Mouse (Mus musculus) midbrain, embryonic 10.5 days (tissue): ENCODE data around the gene Rfc1. TPM values are rescaled to one million over a fixed set of nuclear protein-coding genes. Genes with fewer than 3 reads are reported as not detected.

Experiments
- DNase-seq: peaks from one replicate; pipeline ENCODE4 v3.0.0-alpha.2; 2017; ENCODE audit warnings: low spot score
- H3K27ac ChIP-seq: fragments of 300-500 bp; sonication (generic); replicated peaks from 2 replicates; pipeline ENCODE4 v1.5.1; 2016; ENCODE audit warnings: mild to moderate bottlenecking
- H3K27me3 ChIP-seq: fragments of 300-500 bp; sonication (generic); 2 replicates; pipeline ENCODE4 v1.6.1; 2016; ENCODE audit warnings: low read depth, mild to moderate bottlenecking; ENCODE audit not compliant: poor library complexity, severe bottlenecking
- H3K36me3 ChIP-seq: fragments of 300-500 bp; sonication (generic); 2 replicates; pipeline ENCODE4 v1.6.1; 2016; ENCODE audit warnings: mild to moderate bottlenecking, moderate library complexity
- H3K4me1 ChIP-seq: fragments of 300-500 bp; sonication (generic); 2 replicates; pipeline ENCODE4 v1.6.1; 2016
- H3K4me3 ChIP-seq: fragments of 300-500 bp; sonication (generic); 2 replicates; pipeline ENCODE4 v1.5.1; 2016; ENCODE audit warnings: mild to moderate bottlenecking, moderate library complexity
- H3K9me3 ChIP-seq: fragments of 300-500 bp; sonication (generic); replicated peaks from 2 replicates; pipeline ENCODE4 v1.6.1; 2016; ENCODE audit warnings: mild to moderate bottlenecking
- WGBS: fragments of 180-500 bp; shearing (Covaris S2); methylation state at CpG from one replicate; pipeline ENCODE4 v1.1.7; 2016; 5-methylcytosine and 5-hydroxymethylcytosine counted together
- polyA plus RNA-seq: library from polyadenylated mRNA; unstranded; fragments of >200 nt; fragmentation: Nextera tagmentation; extraction: Ambion mirVana; gene quantifications from 2 replicates; pipeline ENCODE4 v1.2.1, GENCODE M21; 2016

Rfc1 gene
- 87.3 and 103 TPM in 2 replicates for polyA plus RNA-seq

DNA sequence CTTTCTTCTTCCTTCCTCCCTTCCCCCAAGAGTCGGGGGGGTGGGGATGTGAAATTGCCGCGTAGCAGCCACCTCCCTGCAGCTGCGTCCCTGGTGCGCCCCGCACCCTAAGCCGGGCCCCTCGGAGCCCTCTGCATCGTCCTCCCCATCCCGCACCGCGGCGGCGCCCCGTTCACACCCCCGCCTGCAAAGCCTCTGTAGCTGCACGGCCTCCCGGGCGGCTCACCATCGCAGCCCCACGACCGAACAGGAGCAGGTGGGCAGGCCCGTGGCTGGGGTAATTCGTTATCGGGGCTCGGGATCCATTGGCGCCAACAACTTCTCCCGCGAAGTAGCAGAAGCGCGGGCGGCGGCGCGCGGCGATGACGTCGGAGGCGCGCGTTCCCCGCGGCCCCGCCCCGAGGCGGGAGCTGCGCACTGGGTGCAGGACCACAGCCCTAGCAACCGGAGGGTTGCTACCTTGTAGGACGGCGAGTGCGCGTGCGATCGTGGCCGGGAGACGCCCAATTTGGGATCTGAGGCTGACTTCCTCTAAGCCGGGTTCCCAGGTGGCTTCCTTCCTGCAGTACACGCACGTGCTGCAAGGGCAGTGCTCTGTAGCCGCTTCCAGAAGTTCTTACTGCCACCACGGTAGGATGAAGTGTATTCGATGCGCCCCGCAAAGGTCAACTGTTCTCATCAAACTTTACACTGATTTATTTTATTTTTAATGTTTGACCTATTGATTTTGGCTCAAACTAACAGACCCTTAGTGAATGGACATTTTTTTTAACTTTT lies at the start of gene Rfc1:
Rfc1 (minus strand) TSS at position 373 of the 777 bp plus-strand sequence.
- Histone ChIP-seq H3K27me3 (no peaks in the 10 kb centered on the region), H3K4me1 (peaks cover 20% of the 10 kb centered on the region), H3K27ac (peak within 1 kb of the TSS; percentile 94), H3K36me3 (peaks cover 28% of the 10 kb centered on the region), H3K4me3 (peak within 1 kb of the TSS; percentile 84), H3K9me3 (no peaks in the 10 kb centered on the region)
- WGBS = under 1% methylated on average over 65 of the region's 65 CpGs
- DNase-seq = peak; percentile 90

DNA sequence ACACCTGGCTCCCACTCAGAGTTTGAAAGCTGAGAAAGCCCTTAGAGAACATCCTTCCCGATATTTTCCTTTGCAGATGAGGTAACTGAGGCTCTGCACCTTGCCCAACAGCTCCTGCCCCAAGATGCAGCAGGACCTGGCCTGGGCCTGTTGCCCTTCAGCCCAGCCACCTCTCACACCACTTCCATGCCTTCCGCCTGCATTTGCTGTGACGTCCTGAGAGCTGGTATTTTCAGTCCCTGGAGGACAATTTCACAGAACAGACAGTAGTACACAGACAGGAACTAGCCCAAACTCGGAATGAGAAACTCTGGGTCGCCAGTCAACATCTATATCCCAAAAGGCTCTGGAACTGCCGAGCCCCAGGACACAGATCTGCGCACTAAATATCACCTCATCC lies 39.3 kb upstream of the Rfc1 start:
- no peak for DNase-seq
- Histone ChIP-seq H3K27me3 (no peaks in the 10 kb centered on the region), H3K4me3 (no peak overlapping the region), H3K36me3 (no peaks in the 10 kb centered on the region), H3K27ac (no peak overlapping the region), H3K9me3 (no peaks in the 10 kb centered on the region), H3K4me1 (no peaks in the 10 kb centered on the region)
- 90% methylated on average over 7 of the region's 7 CpGs for WGBS

DNA sequence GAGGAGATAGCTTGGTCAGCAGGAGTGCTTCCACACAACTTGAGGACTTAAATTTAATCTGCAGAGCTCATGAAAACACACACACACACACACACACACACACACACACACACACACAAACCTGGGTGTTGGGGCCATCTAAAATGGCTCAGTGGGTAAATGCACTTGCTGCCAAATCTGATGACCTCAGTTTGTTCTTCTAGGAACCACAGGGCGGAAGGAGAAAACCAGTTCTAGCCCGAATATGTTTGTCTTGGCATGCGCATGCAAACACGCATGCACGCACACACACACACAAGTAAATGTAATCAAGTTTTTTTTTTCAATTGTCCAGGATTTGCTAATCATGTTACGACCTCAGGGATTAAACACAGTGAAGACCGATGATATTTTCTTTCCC lies 36.1 kb upstream of the Rfc1 start:
- 96% methylated on average over 7 of the region's 7 CpGs for WGBS
- no peak for DNase-seq
- Histone ChIP-seq H3K9me3 (no peaks in the 10 kb centered on the region), H3K36me3 (no peaks in the 10 kb centered on the region), H3K27ac (no peak overlapping the region), H3K4me3 (no peak overlapping the region), H3K27me3 (no peaks in the 10 kb centered on the region), H3K4me1 (no peaks in the 10 kb centered on the region)

DNA sequence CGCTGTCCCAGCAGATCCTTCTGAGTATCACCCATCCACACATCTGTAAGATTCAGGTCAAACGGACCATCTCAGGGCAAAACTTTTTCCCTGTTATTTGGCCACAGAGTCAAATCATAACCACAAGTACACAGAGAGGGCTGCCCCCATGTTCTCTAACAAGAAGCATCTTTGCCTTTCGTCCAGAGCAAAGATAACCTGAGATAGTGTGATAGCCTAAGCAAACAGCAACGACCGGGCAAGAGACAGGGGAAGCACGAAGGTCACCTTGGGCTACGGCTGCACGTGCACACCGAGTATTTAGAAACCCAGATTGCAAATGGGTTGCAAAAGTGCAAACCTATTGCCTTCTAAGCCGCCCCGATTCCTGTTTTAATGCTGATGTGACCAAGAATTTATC lies 32.4 kb upstream of the Rfc1 start:
- Histone ChIP-seq H3K9me3 (no peaks in the 10 kb centered on the region), H3K27ac (no peak overlapping the region), H3K4me1 (no peaks in the 10 kb centered on the region), H3K27me3 (no peaks in the 10 kb centered on the region), H3K4me3 (no peak overlapping the region), H3K36me3 (no peaks in the 10 kb centered on the region)
- no peak for DNase-seq
- WGBS = 92% methylated on average over 11 of the region's 11 CpGs

DNA sequence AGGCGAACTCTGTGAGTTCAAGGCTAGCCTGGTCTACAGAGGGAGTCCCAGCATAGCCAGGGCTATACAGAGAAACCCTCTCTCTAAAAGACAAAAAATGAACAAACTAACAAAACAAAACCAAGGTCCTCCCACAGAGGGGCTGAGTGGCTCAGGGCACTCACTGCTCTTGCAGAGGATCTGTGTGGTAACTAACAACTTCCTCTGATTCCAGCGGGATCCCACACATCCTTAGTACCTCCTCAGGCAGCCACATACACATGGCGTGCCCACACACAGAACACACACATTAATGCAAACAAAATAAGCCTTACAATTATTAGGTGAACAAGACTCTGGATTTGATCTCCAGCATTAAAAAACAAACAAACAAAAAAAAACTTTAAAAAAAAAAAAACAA lies 22.3 kb upstream of the Rfc1 start:
- 87% methylated on average over 3 of the region's 3 CpGs for WGBS

DNA sequence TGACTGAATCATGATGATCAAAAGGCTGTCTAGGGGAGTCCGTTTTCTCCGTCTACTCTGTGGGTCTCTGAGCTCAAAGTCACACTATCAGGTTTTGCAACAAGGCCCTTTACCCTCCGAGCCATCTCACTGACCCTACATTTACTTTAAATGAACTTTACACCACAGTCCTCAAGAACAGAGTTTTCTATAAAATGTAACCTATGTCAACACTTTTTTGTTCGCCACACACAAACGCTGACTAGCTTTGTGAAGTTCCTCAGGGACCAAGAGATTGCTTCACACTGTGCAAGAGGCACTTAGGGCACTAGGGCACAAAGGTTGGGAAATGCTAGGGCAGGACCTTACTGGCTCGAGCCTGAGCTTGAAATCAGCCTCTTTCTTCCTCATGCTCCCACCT lies 21.4 kb upstream of the Rfc1 start:
- no peak overlapping the region for H3K27ac ChIP-seq
- WGBS = 88% methylated on average over 6 of the region's 6 CpGs

More for the DNA sequence above, 22.3 kb upstream of the Rfc1 start:
- Histone ChIP-seq H3K4me3 (no peak overlapping the region), H3K36me3 (no peaks in the 10 kb centered on the region), H3K4me1 (no peaks in the 10 kb centered on the region), H3K27ac (no peak overlapping the region), H3K27me3 (no peaks in the 10 kb centered on the region), H3K9me3 (no peaks in the 10 kb centered on the region; the same call in 1 of the 2 replicates)
- no peak for DNase-seq

DNA sequence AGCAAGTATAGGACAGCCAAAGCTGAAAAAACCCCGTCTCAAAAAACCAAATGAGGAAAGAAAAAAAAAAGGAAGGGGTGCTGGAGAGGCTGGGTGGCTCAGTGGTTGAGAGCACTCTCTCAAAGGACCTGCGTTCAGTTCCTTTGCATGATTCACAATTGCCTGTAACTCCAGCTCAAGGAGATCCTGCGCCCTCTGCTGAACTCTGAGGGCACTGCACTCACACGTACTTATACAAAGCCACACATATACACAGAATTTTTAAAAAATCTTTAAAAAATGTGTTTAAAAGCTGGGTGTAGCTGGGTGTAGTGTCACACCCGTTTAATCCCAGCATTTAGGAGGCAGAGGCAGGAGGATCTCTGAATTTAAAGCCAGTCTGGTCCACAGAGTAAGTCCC lies 19.5 kb upstream of the Rfc1 start:
- DNase-seq = no peak
- 77% methylated on average over 5 of the region's 5 CpGs for WGBS
- no peaks in the 10 kb centered on the region for H3K36me3 ChIP-seq
- H3K4me1 ChIP-seq = no peaks in the 10 kb centered on the region
- no peak overlapping the region for H3K27ac ChIP-seq
- H3K27me3 ChIP-seq = no peaks in the 10 kb centered on the region
- H3K9me3 ChIP-seq = no peaks in the 10 kb centered on the region; the same call in 1 of the 2 replicates
- no peak overlapping the region for H3K4me3 ChIP-seq

More for the DNA sequence above, 21.4 kb upstream of the Rfc1 start:
- no peak for DNase-seq
- Histone ChIP-seq H3K4me1 (no peaks in the 10 kb centered on the region), H3K4me3 (no peak overlapping the region), H3K36me3 (no peaks in the 10 kb centered on the region), H3K27me3 (no peaks in the 10 kb centered on the region), H3K9me3 (no peaks in the 10 kb centered on the region; the same call in 1 of the 2 replicates)

DNA sequence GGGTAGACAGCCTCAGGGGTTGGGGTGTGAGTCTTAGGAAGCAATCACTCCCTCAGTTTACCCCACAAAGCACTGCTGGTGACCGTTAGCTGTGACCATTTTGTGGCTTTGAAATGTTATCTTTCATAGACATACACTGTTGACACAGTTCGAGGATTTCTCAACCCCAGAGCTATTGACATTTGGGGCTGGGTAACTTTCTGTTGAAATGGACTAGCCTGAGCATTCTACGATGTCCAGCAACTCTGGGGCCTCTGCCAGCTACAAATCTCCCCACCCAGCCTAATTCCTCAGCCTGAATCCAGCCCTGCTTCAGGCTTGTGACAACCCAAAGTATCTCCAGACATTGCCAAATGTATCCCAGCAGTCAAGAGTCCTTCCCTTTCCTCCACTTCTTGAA lies 18.6 kb upstream of the Rfc1 start:
- H3K27ac ChIP-seq = no peak overlapping the region
- no peak overlapping the region for H3K4me3 ChIP-seq
- no peaks in the 10 kb centered on the region for H3K4me1 ChIP-seq
- 91% methylated on average over 3 of the region's 3 CpGs for WGBS
- no peaks in the 10 kb centered on the region; the same call in 1 of the 2 replicates for H3K9me3 ChIP-seq
- no peaks in the 10 kb centered on the region for H3K36me3 ChIP-seq
- DNase-seq = no peak
- H3K27me3 ChIP-seq = no peaks in the 10 kb centered on the region

DNA sequence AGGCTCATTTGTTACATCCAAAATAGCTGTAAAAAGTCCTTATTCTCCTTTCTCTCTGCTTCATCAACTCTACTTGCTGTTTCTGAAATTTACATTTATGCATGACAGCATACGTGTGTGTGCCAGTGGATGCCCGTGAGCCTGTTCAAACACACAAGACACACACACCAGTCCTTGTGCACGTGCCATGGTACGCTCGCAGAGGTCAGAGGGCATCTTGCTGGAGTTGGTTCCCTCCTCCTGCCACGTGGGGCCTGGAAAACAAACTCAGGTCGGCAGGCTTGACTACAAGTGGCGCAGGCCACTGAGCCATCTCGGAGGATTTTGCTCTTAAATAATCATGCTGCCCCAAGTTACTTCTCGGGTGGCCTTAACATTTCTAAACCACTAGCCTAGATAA lies 15.0 kb upstream of the Rfc1 start:
- Histone ChIP-seq H3K4me3 (no peak overlapping the region), H3K27ac (no peak overlapping the region), H3K36me3 (no peaks in the 10 kb centered on the region), H3K4me1 (peaks cover 3% of the 10 kb centered on the region; the same call in 1 of the 2 replicates), H3K27me3 (no peaks in the 10 kb centered on the region), H3K9me3 (no peaks in the 10 kb centered on the region; the same call in 1 of the 2 replicates)
- 75% methylated on average over 10 of the region's 10 CpGs for WGBS
- DNase-seq = no peak

DNA sequence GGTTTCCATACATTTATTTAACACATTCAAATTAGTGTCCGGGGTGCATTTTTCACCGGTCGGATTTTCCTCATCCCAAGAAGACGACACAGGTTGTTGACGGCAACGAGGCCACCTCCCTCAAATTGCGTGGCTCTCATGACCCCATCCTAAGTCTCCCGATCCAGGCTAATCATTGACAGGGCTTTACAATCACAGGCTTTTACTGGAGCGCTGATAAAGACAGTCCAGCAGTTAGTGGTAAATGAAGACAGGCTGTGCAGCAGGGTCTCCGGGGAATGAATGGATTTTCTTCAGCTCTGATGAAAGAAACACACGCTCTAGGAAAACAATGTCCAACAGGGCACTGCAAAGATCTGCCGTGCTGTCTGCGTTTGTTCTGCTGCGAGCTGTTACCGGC lies 12.7 kb upstream of the Rfc1 start, which contains the start of gene Klb:
Klb (plus strand) TSS at position 147 of the 400 bp plus-strand sequence.
- Histone ChIP-seq H3K27ac (no peak within 1 kb of the TSS), H3K4me3 (no peak within 1 kb of the TSS), H3K36me3 (no peaks in the 10 kb centered on the region), H3K9me3 (no peaks in the 10 kb centered on the region), H3K27me3 (no peaks in the 10 kb centered on the region), H3K4me1 (peaks cover 3% of the 10 kb centered on the region; the same call in 1 of the 2 replicates)
- DNase-seq = no peak
- WGBS = 71% methylated on average over 15 of the region's 15 CpGs

DNA sequence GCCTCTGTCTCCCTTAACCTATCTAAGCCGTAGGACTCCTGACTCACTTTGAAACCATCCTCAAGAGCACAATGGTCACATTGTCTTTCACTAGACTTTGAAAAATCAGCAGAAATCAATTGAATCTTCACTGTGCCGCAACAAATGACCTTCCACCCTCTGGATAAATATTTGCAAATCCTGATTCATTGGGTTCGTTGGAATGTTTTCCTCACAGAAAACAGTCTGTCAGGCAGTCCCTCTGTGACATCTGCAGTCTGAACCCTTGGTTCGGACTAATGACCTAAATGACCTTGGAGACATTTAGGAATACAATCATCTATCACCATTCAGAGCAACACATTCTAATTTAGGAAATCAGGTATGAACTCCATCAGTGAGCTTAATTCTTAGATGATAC lies 4.7 kb upstream of the Rfc1 start:
- H3K9me3 ChIP-seq = no peaks in the 10 kb centered on the region
- no peak overlapping the region for H3K4me3 ChIP-seq
- no peak for DNase-seq
- H3K27ac ChIP-seq = no peak overlapping the region
- H3K36me3 ChIP-seq = no peaks in the 10 kb centered on the region
- no peaks in the 10 kb centered on the region for H3K27me3 ChIP-seq
- WGBS = 65% methylated on average over 4 of the region's 4 CpGs
- peaks cover 5% of the 10 kb centered on the region; the same call in 1 of the 2 replicates for H3K4me1 ChIP-seq

DNA sequence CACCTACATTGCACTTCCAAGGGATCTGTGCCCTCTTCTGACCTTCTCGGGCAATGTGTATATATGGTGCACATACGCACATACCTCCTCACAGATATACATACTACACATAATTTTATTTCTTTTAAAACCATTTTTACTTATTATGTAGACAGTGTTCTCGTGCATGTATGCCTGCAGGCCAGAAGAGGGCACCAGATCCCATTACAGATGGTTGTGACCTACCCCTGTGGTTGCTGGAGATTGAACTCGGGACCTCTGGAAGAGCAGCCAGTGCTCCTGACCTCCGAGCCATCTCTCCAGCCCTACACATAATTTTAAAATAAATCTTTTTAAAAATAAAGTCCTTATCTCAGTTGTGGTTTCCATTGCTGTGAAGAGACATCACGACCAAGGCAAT lies 2.9 kb upstream of the Rfc1 start:
- Histone ChIP-seq H3K9me3 (no peaks in the 10 kb centered on the region), H3K27ac (no peak overlapping the region), H3K4me1 (peaks cover 20% of the 10 kb centered on the region), H3K36me3 (peaks cover 6% of the 10 kb centered on the region), H3K4me3 (no peak overlapping the region), H3K27me3 (no peaks in the 10 kb centered on the region)
- no peak for DNase-seq
- WGBS = 84% methylated on average over 6 of the region's 6 CpGs

DNA sequence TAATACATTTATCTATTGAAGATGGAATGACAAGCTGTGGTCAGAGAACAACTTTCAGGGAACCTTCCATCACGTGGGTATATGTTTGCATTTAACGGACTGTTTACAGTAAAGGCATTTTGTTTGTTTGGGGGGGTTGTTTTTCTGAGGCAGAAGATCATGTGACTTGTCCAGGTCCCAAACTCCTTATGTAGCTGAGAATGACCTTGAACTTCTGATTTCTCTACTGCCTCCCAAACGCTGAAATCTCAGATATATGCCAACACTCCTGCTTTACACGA lies 545 bp upstream of the Rfc1 start:
- H3K27me3 ChIP-seq = no peaks in the 10 kb centered on the region
- 38% methylated on average over 4 of the region's 4 CpGs for WGBS
- DNase-seq = no peak
- H3K4me3 ChIP-seq = peak overlapping the region; percentile 84
- H3K36me3 ChIP-seq = peaks cover 28% of the 10 kb centered on the region
- H3K27ac ChIP-seq = no peak overlapping the region
- peaks cover 20% of the 10 kb centered on the region for H3K4me1 ChIP-seq
- no peaks in the 10 kb centered on the region for H3K9me3 ChIP-seq
